Mouse (Mus musculus) kidney, postnatal 10 days (tissue): ENCODE measurements around the gene Macf1.
A peak's percentile ranks its signal among the peaks of the same experiment; 100 is the strongest.
"Not testable (repeated sequence)": the region's sequence is repeated elsewhere in the genome, so short reads cannot be mapped to it uniquely, and the experiment has no call there.

Experiments
- DNase-seq: peaks from one replicate; pipeline ENCODE4 v3.0.0; 2021; ENCODE audit warnings: mixed read lengths

The Macf1 gene

GRCm38 (mm10) chr4:123335796-123336585 lies 348.2 kb downstream of the Macf1 start:
- DNase-seq = no peak

- not testable (repeated sequence) for DNase-seq
Measured at GRCm38 (mm10) chr4:123335244-123335643, 348.9 kb downstream of the Macf1 start.

- no peak for DNase-seq
Measured at GRCm38 (mm10) chr4:123334177-123334576, 350.0 kb downstream of the Macf1 start.

- no peak for DNase-seq
Measured at GRCm38 (mm10) chr4:123333151-123333550, 351.0 kb downstream of the Macf1 start.

GRCm38 (mm10) chr4:123331961-123332360 lies 352.2 kb downstream of the Macf1 start:
- DNase-seq = not testable (repeated sequence)

GRCm38 (mm10) chr4:123331326-123331725 lies 352.8 kb downstream of the Macf1 start:
- no peak for DNase-seq

- no peak for DNase-seq
Measured at GRCm38 (mm10) chr4:123328946-123329345, 355.2 kb downstream of the Macf1 start.

GRCm38 (mm10) chr4:123327630-123328029 lies 356.5 kb downstream of the Macf1 start:
- DNase-seq = no peak

- DNase-seq = no peak
Measured at GRCm38 (mm10) chr4:123326087-123326486, 358.1 kb downstream of the Macf1 start.

GRCm38 (mm10) chr4:123323534-123323933 lies 360.6 kb downstream of the Macf1 start, which contains the start of gene Oxct2a:
TSS of gene Oxct2a (minus strand) at chr4:123323634.
- DNase-seq = peak; percentile 14

GRCm38 (mm10) chr4:123322910-123323309 lies 361.2 kb downstream of the Macf1 start:
- peak; percentile 19 for DNase-seq

- DNase-seq = no peak
Measured at GRCm38 (mm10) chr4:123314497-123314896, 369.7 kb downstream of the Macf1 start.

GRCm38 (mm10) chr4:123313010-123313409 lies 371.1 kb downstream of the Macf1 start:
- DNase-seq = no peak

GRCm38 (mm10) chr4:123311845-123312244 lies 372.3 kb downstream of the Macf1 start:
- DNase-seq = no peak

GRCm38 (mm10) chr4:123308292-123308691 lies 375.9 kb downstream of the Macf1 start:
- no peak for DNase-seq

- no peak for DNase-seq
Measured at GRCm38 (mm10) chr4:123306999-123307398, 377.2 kb downstream of the Macf1 start.

GRCm38 (mm10) chr4:123305789-123306188 lies 378.4 kb downstream of the Macf1 start:
- no peak for DNase-seq
